ENCODE assay signal across 9 mouse cellular contexts in the genomic region with DNA sequence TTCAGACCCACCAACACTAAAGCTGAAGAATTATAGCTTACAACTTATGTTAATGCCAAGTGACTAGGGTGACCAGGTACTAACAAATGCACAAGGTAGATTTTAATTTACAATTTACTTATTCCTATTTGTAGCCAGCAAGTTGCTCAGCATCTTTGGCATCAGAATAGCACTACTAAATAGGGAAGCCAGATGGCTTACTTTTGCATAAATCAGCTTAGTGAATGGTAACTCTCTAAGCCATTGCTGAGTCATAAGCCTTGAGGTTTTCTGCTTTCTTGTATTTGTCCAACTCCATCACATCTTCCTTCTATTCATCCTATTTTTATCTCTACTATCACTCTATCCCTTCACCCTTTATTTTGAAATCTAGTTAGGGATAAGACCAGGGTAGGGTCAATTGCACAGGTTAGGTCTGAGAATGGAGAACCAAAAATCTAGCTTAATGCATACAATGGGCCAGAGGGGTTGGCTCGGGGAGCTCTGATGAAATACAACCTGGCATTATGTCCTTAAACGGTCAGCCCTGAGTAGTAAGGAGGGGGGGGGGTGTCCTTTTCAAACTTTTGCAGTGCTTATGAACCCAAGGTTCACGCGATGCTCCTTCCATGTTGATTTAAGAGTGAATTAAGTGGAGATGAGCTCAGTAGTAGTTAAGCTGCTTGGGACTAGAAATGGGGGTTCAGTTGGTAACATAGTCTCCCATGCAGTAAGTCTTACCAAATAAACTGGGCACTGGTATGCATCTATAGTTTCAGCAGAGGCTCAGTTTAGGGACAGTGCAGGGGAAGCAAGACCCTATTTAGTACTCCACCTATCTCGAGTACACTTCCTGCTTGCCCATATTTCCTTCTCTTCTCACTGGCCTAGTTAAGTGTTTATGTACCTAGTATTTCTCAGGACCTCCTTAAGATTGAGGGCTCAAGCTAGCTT. TPM values are rescaled to one million over a fixed set of nuclear protein-coding genes. Genes with fewer than 3 reads are reported as not detected.
A peak's percentile ranks its signal among the peaks of the same experiment; 100 is the strongest.
DNase-seq lines count a peak whose midpoint lies in the region; ATAC-seq and TF ChIP-seq lines count a peak whose summit lies in the region.
"Had no signal": no experiment of that assay in that cellular context is flagged by ENCODE, and none has a peak within 500 bp of the region (broad histone marks: within the 10 kb centered on the region; RNA-seq: fewer than 3 reads in every experiment).

No protein-coding gene starts in this region.

- H3K27me3 ChIP-seq in kidney, postnatal 0 days (ENCODE audit: insufficient read depth, low read length): no peaks in the 10 kb centered on the region
- H3K27me3 ChIP-seq in forebrain, embryonic 15.5 days: no peaks in the 10 kb centered on the region
- no peaks in the 10 kb centered on the region for H3K27me3 ChIP-seq in midbrain, embryonic 14.5 days (ENCODE audit: control insufficient read depth, insufficient read depth, low read length)

- TF ChIP-seq CTCF in kidney, postnatal 0 days (IDR thresholded peaks at IDR 0.05; ENCODE audit: low read depth): 0 out of 2 replicates have a peak, but pooled peaks have one; percentile 1

- DNase-seq in kidney, postnatal 0 days (ENCODE audit: low spot score): no peak
- no peak for DNase-seq in kidney, adult 9 months
- peak; percentile 46 for DNase-seq in Muller cell, postnatal 12 days (ENCODE audit: inconsistent ontology term)
- DNase-seq in midbrain, embryonic 14.5 days: peak; percentile 25
- no peak for DNase-seq in layer of hippocampus, postnatal 36 days
- DNase-seq in cerebellum, adult 11-12 months: no peak
- no peak for DNase-seq in urinary bladder, postnatal 36 days (ENCODE audit: low spot score in 2 of 2)
- DNase-seq: thymus, postnatal 25 days had no signal

- H3K4me1 ChIP-seq in kidney, postnatal 0 days (replicated peaks; ENCODE audit: insufficient read depth, low read length): no peaks in the 10 kb centered on the region
- peaks cover 8% of the 10 kb centered on the region for H3K4me1 ChIP-seq in forebrain, embryonic 15.5 days
- no peaks in the 10 kb centered on the region; the same call in 1 of the 2 replicates for H3K4me1 ChIP-seq in midbrain, embryonic 14.5 days (ENCODE audit: control insufficient read depth, insufficient read depth, low read length)

- H3K9me3 ChIP-seq in kidney, postnatal 0 days (replicated peaks; ENCODE audit: low read length): no peaks in the 10 kb centered on the region
- H3K9me3 ChIP-seq in forebrain, embryonic 15.5 days: no peaks in the 10 kb centered on the region
- H3K9me3 ChIP-seq in midbrain, embryonic 14.5 days (ENCODE audit: control insufficient read depth, low read length): no peaks in the 10 kb centered on the region

- H3K4me3 ChIP-seq in kidney, postnatal 0 days (replicated peaks; ENCODE audit: low read depth, low read length): no peak overlapping the region
- no peak overlapping the region for H3K4me3 ChIP-seq in forebrain, embryonic 15.5 days
- H3K4me3 ChIP-seq in midbrain, embryonic 14.5 days (replicated peaks; ENCODE audit: low read depth, low read length): no peak overlapping the region

- no peak overlapping the region for H3K4me2 ChIP-seq in kidney, postnatal 0 days (ENCODE audit: low read length)
- H3K4me2 ChIP-seq in forebrain, embryonic 15.5 days (replicated peaks): no peak overlapping the region
- no peak overlapping the region for H3K4me2 ChIP-seq in midbrain, embryonic 14.5 days (ENCODE audit: low read length)

- H3K36me3 ChIP-seq in kidney, postnatal 0 days (ENCODE audit: insufficient read depth, low read length): peaks cover 42% of the 10 kb centered on the region
- H3K36me3 ChIP-seq in forebrain, embryonic 15.5 days: peaks cover 73% of the 10 kb centered on the region
- H3K36me3 ChIP-seq in midbrain, embryonic 14.5 days (ENCODE audit: control insufficient read depth, insufficient read depth, low read length): peaks cover 91% of the 10 kb centered on the region

- no peak overlapping the region; the same call in 1 of the 2 replicates for H3K27ac ChIP-seq in kidney, postnatal 0 days
- peak overlapping the region; percentile 7; the same call in 1 of the 2 replicates for H3K27ac ChIP-seq in forebrain, embryonic 15.5 days (replicated peaks)
- H3K27ac ChIP-seq in midbrain, embryonic 14.5 days (replicated peaks; ENCODE audit: low read depth, low read length): no peak overlapping the region

- peak; percentile 45 for ATAC-seq in kidney, postnatal 0 days (replicated peaks; ENCODE audit: low FRiP score, low read depth)
- peak; percentile 19; the same call in 1 of the 2 replicates for ATAC-seq in forebrain, embryonic 15.5 days (replicated peaks)
- 0 out of 2 replicates have a peak, but pooled peaks have one; percentile 16 for ATAC-seq in midbrain, embryonic 14.5 days (ENCODE audit: low FRiP score, low TSS enrichment)

- 33% methylated on average over 5 of the region's 5 CpGs for WGBS in kidney, postnatal 0 days
- WGBS in forebrain, embryonic 15.5 days: 37% methylated on average over 5 of the region's 5 CpGs
- 34% methylated on average over 5 of the region's 5 CpGs for WGBS in midbrain, embryonic 14.5 days

- no peak overlapping the region for H3K9ac ChIP-seq in kidney, postnatal 0 days (ENCODE audit: low read depth, low read length)
- H3K9ac ChIP-seq in forebrain, embryonic 15.5 days (replicated peaks): no peak overlapping the region
- H3K9ac ChIP-seq in midbrain, embryonic 14.5 days (replicated peaks; ENCODE audit: low read length): no peak overlapping the region

RNA-seq across cellular contexts. Expression of gene Mat2a, which starts 8.1 kb away (rescaled TPM):
- 320 and 335 TPM in 2 replicates for polyA plus RNA-seq in kidney, postnatal 0 days (2015; fragmentation: Nextera tagmentation; extraction: Ambion mirVana)
- 359 and 376 TPM in 2 replicates for polyA plus RNA-seq in forebrain, embryonic 15.5 days (2015; fragmentation: Nextera tagmentation; extraction: Ambion mirVana)
- 318 and 413 TPM in 2 replicates for polyA plus RNA-seq in midbrain, embryonic 14.5 days (2014; fragmentation: Nextera tagmentation; extraction: Ambion mirVana)
- total RNA-seq in layer of hippocampus, postnatal 36 days (2021): 100 to 1,000 TPM; 186 to 194 TPM

RNA-seq across cellular contexts. Expression of gene Ggcx, which starts 17.1 kb away (rescaled TPM):
- 19.1 and 21.7 TPM in 2 replicates for polyA plus RNA-seq in kidney, postnatal 0 days (2015; fragmentation: Nextera tagmentation; extraction: Ambion mirVana)
- 14.0 and 16.5 TPM in 2 replicates for polyA plus RNA-seq in forebrain, embryonic 15.5 days (2015; fragmentation: Nextera tagmentation; extraction: Ambion mirVana)
- polyA plus RNA-seq in midbrain, embryonic 14.5 days (2014; fragmentation: Nextera tagmentation; extraction: Ambion mirVana): 5.8 and 8.0 TPM in 2 replicates
- 10 to 100 TPM; 22.6 to 24.0 TPM for total RNA-seq in layer of hippocampus, postnatal 36 days (2021)

RNA-seq across cellular contexts. Expression of gene Vamp8, which starts 40.8 kb away (rescaled TPM):
- polyA plus RNA-seq in kidney, postnatal 0 days (2015; fragmentation: Nextera tagmentation; extraction: Ambion mirVana): 228 and 241 TPM in 2 replicates
- polyA plus RNA-seq in forebrain, embryonic 15.5 days (2015; fragmentation: Nextera tagmentation; extraction: Ambion mirVana): 14.5 and 15.0 TPM in 2 replicates
- 7.2 and 16.9 TPM in 2 replicates for polyA plus RNA-seq in midbrain, embryonic 14.5 days (2014; fragmentation: Nextera tagmentation; extraction: Ambion mirVana)
- 10 to 100 TPM; 14.7 to 17.3 TPM for total RNA-seq in layer of hippocampus, postnatal 36 days (2021)

RNA-seq across cellular contexts. Expression of gene Vamp5, which starts 51.0 kb away (rescaled TPM):
- polyA plus RNA-seq in kidney, postnatal 0 days (2015; fragmentation: Nextera tagmentation; extraction: Ambion mirVana): 45.6 and 50.1 TPM in 2 replicates
- 8.9 and 9.4 TPM in 2 replicates for polyA plus RNA-seq in forebrain, embryonic 15.5 days (2015; fragmentation: Nextera tagmentation; extraction: Ambion mirVana)
- polyA plus RNA-seq in midbrain, embryonic 14.5 days (2014; fragmentation: Nextera tagmentation; extraction: Ambion mirVana): 3.2 and 15.2 TPM in 2 replicates
- 1 to 10 TPM; 4.4 to 5.3 TPM for total RNA-seq in layer of hippocampus, postnatal 36 days (2021)

Comparison
In these comparisons a context has a peak if more than half of its experiments do, and no peak if none do; other contexts are left out.
1. DNase-seq: peak in Muller cell, postnatal 12 days (single experiment) and midbrain, embryonic 14.5 days (single experiment); none in kidney, postnatal 0 days (single experiment), kidney, adult 9 months (single experiment), layer of hippocampus, postnatal 36 days (0 of 2), cerebellum, adult 11-12 months (single experiment) and urinary bladder, postnatal 36 days (0 of 2).
2. RNA of gene Vamp8, which starts 40.8 kb away (polyA plus RNA-seq): 228 to 241 TPM in kidney, postnatal 0 days; 7.2 to 16.9 TPM in midbrain, embryonic 14.5 days and 14.5 to 15.0 TPM in forebrain, embryonic 15.5 days; every median in the first group is over 10 times any median in the second.
3. Peak in every context shown above with its lines, with median percentiles within 50 percentile points of each other: ATAC-seq.